Mouse (Mus musculus) liver, embryonic 14.5 days (tissue): Measurements from ENCODE around the gene Elmsan1.

ENCODE experiments used
- CTCF ChIP-seq: IDR thresholded peaks from 2 replicates; pipeline ENCODE4 v1.5.1; 2016; ENCODE audit warnings: antibody characterized with exemption, low read depth, control low read depth
- EP300 ChIP-seq: IDR thresholded peaks from 2 replicates; pipeline ENCODE4 v1.6.1; 2016; ENCODE audit warnings: antibody characterized with exemption, low read depth

- TF ChIP-seq CTCF (no peak), EP300 (no peak)
These were observed 37.8 kb downstream of the Elmsan1 start for GRCm38 (mm10) chr12:84180701-84181435.
